Mouse (Mus musculus) cerebellum, adult 11-12 months (tissue): ENCODE measurements around the gene Usp20.

ENCODE experiments used
- DNase-seq: peaks from one replicate; pipeline ENCODE4 v3.0.0; 2022

The Usp20 gene

GRCm38 (mm10) chr2:31042881-31043280 lies 60.8 kb downstream of the Usp20 start:
- DNase-seq: no peak

- no peak for DNase-seq
Measured at GRCm38 (mm10) chr2:31043856-31044255, 61.8 kb downstream of the Usp20 start.

GRCm38 (mm10) chr2:31048037-31048436 lies 66.0 kb downstream of the Usp20 start:
- DNase-seq: no peak

- DNase-seq: no peak
Measured at GRCm38 (mm10) chr2:31052441-31052840, 70.4 kb downstream of the Usp20 start.

- DNase-seq: no peak
Measured at GRCm38 (mm10) chr2:31053426-31053825, 71.3 kb downstream of the Usp20 start.

GRCm38 (mm10) chr2:31053851-31054340 lies 71.8 kb downstream of the Usp20 start:
- no peak for DNase-seq

- DNase-seq: no peak
Measured at GRCm38 (mm10) chr2:31056070-31056469, 74.0 kb downstream of the Usp20 start.

GRCm38 (mm10) chr2:31057549-31058177 lies 75.6 kb downstream of the Usp20 start:
- peak; percentile 82 for DNase-seq

GRCm38 (mm10) chr2:31058443-31058842 lies 76.4 kb downstream of the Usp20 start:
- no peak for DNase-seq

GRCm38 (mm10) chr2:31060271-31060670 lies 78.2 kb downstream of the Usp20 start:
- no peak for DNase-seq

- DNase-seq: peak; percentile 98
Measured at GRCm38 (mm10) chr2:31060787-31061730, 79.0 kb downstream of the Usp20 start.

GRCm38 (mm10) chr2:31061868-31062628 lies 80.0 kb downstream of the Usp20 start:
- peak; percentile 57 for DNase-seq

GRCm38 (mm10) chr2:31066019-31066789 lies 84.1 kb downstream of the Usp20 start:
- peak; percentile 96 for DNase-seq

- no peak for DNase-seq
Measured at GRCm38 (mm10) chr2:31067059-31067595, 85.0 kb downstream of the Usp20 start.

GRCm38 (mm10) chr2:31067696-31068245 lies 85.7 kb downstream of the Usp20 start:
- DNase-seq: no peak

GRCm38 (mm10) chr2:31068246-31069113 lies 86.4 kb downstream of the Usp20 start:
- DNase-seq: peak; percentile 64

- DNase-seq: peak; percentile 57
Measured at GRCm38 (mm10) chr2:31069114-31069445, 87.0 kb downstream of the Usp20 start.

- no peak for DNase-seq
Measured at GRCm38 (mm10) chr2:31069506-31069905, 87.4 kb downstream of the Usp20 start.
